Mouse (Mus musculus): ENCODE measurements around the gene Epha8. TPM values are rescaled to one million over a fixed set of nuclear protein-coding genes. Genes with fewer than 3 reads are reported as not detected.

Epha8 gene
- polyA plus RNA-seq, 1 experiment from 2014 or later = 0.63 TPM

DNA sequence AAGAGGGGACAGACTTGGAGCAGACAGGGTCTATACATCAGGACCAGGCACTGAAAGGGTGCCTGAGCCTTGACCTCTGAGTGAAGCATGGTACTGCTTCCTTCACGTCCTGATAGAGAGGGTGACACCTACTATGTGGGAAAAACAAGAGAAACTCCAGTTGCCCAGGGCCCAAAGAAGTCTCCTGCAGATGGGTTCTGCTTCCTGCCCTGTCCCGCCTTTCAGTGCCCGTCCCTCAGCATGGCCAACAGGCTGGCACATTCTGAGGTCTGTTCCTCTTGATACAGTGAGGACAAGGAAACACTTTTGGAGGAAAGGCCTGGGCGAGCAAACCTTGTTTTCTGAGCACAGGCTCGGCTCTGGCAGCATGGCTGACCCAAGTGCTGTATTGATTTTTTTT is 68.9 kb downstream of the Epha8 start:
- 57% methylated on average over 5 of the region's 5 CpGs for WGBS
- Histone ChIP-seq H3K9ac (ENCODE audit: low read depth, low read length) (no peak overlapping the region), H3K4me3 (replicated peaks; ENCODE audit: low read depth, low read length) (no peak overlapping the region), H3K9me3 (replicated peaks; ENCODE audit: low read length) (no peaks in the 10 kb centered on the region), H3K4me1 (replicated peaks; ENCODE audit: insufficient read depth, low read length) (no peaks in the 10 kb centered on the region), H3K4me2 (ENCODE audit: low read length) (no peak overlapping the region), H3K27me3 (ENCODE audit: insufficient read depth, low read length) (no peaks in the 10 kb centered on the region), H3K27ac (no peak overlapping the region), H3K36me3 (ENCODE audit: insufficient read depth, low read length) (no peaks in the 10 kb centered on the region)
- no peak for TF ChIP-seq CTCF (IDR thresholded peaks at IDR 0.05; ENCODE audit: low read depth)
- ATAC-seq (replicated peaks; ENCODE audit: low FRiP score, low read depth) (no peak), DNase-seq (ENCODE audit: low spot score) (no peak)

DNA sequence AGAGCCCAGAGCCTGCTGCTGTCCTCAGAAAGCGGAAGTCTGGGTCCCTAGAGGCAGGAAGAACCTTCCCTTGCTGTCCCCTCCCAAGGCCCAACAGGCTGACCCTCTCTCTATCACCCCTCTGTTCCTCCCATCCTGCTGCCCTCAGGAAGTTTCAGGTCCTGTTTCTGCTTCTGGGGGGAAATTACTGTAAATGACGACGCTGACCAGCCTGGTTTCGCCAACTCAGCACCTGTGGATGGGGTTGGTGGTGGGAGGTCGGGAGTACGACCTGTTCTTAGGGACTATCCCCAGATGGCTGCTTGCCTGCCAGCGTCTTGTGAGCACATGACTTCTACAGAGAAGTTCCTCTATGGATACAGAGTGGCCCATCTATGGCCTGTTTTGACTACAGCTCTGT is 70.5 kb downstream of the Epha8 start, which contains the start of gene C1qb:
Gene C1qb (minus strand): TSS at position 87 of the 400 bp plus-strand sequence.
- no peaks in the 10 kb centered on the region for H3K4me1 ChIP-seq (replicated peaks; ENCODE audit: insufficient read depth, low read length)
- H3K27me3 ChIP-seq (ENCODE audit: insufficient read depth, low read length) = no peaks in the 10 kb centered on the region
- H3K27ac ChIP-seq = no peak within 1 kb of the TSS
- TF ChIP-seq CTCF (IDR thresholded peaks at IDR 0.05; ENCODE audit: low read depth) = no peak
- no peak within 1 kb of the TSS for H3K4me2 ChIP-seq (ENCODE audit: low read length)
- no peaks in the 10 kb centered on the region for H3K9me3 ChIP-seq (replicated peaks; ENCODE audit: low read length)
- H3K4me3 ChIP-seq (replicated peaks; ENCODE audit: low read depth, low read length) = no peak within 1 kb of the TSS
- 50% methylated on average over 7 of the region's 7 CpGs for WGBS
- DNase-seq (ENCODE audit: low spot score) = no peak
- no peak within 1 kb of the TSS for H3K9ac ChIP-seq (ENCODE audit: low read depth, low read length)
- no peak for ATAC-seq (replicated peaks; ENCODE audit: low FRiP score, low read depth)
- H3K36me3 ChIP-seq (ENCODE audit: insufficient read depth, low read length) = no peaks in the 10 kb centered on the region

Other genes starting within 250 kb of the Epha8 start
- gene Ephb2, start 120.8 kb downstream of the Epha8 start, polyA plus RNA-seq (2015; fragmentation: Nextera tagmentation; extraction: Ambion mirVana) = 4.5 and 4.6 TPM in 2 replicates
- 54.4 and 69.0 TPM in 2 replicates for gene C1qb, start 70.6 kb downstream of the Epha8 start, polyA plus RNA-seq (2015; fragmentation: Nextera tagmentation; extraction: Ambion mirVana)
- 27.2 and 34.6 TPM in 2 replicates for gene C1qc, start 63.8 kb downstream of the Epha8 start, polyA plus RNA-seq (2015; fragmentation: Nextera tagmentation; extraction: Ambion mirVana)
- gene C1qa, start 58.0 kb downstream of the Epha8 start, polyA plus RNA-seq (2015; fragmentation: Nextera tagmentation; extraction: Ambion mirVana) = 30.2 and 35.8 TPM in 2 replicates
- gene Zbtb40, start 92.0 kb upstream of the Epha8 start, polyA plus RNA-seq (2015; fragmentation: Nextera tagmentation; extraction: Ambion mirVana) = 1.8 and 2.0 TPM in 2 replicates